Mouse (Mus musculus): ENCODE data around the gene Snapc2. TPM values are rescaled to one million over a fixed set of nuclear protein-coding genes. Genes with fewer than 3 reads are reported as not detected.

Snapc2 gene
- polyA plus RNA-seq, 1 experiment from 2014 or later = 60.2 TPM

GRCm38 (mm10) chr8:4292738-4293137 lies 39.9 kb downstream of the Snapc2 start:
- WGBS = 86% methylated on average over 5 of the region's 5 CpGs
- ATAC-seq (ENCODE audit: low FRiP score) = no peak
- H3K36me3 ChIP-seq = peaks cover 80% of the 10 kb centered on the region

GRCm38 (mm10) chr8:4297822-4298221 lies 44.9 kb downstream of the Snapc2 start:
- H3K27me3 ChIP-seq = no peaks in the 10 kb centered on the region
- H3K36me3 ChIP-seq = peaks cover 73% of the 10 kb centered on the region
- H3K27ac ChIP-seq = no peak overlapping the region
- over 99% methylated on average over 4 of the region's 4 CpGs for WGBS
- H3K9ac ChIP-seq = no peak overlapping the region
- ATAC-seq (ENCODE audit: low FRiP score) = no peak
- no peaks in the 10 kb centered on the region for H3K4me1 ChIP-seq
- H3K4me3 ChIP-seq = no peak overlapping the region
- H3K9me3 ChIP-seq (replicated peaks) = no peaks in the 10 kb centered on the region
- no peak overlapping the region for H3K4me2 ChIP-seq (replicated peaks)

More at GRCm38 (mm10) chr8:4292738-4293137, 39.9 kb downstream of the Snapc2 start:
- Histone ChIP-seq H3K4me2 (replicated peaks) (no peak overlapping the region), H3K9me3 (replicated peaks) (no peaks in the 10 kb centered on the region), H3K9ac (no peak overlapping the region), H3K4me1 (no peaks in the 10 kb centered on the region), H3K27ac (no peak overlapping the region), H3K27me3 (no peaks in the 10 kb centered on the region), H3K4me3 (no peak overlapping the region)

- 80% methylated on average over 3 of the region's 3 CpGs for WGBS
- peaks cover 87% of the 10 kb centered on the region for H3K36me3 ChIP-seq
These were observed 51.3 kb downstream of the Snapc2 start for GRCm38 (mm10) chr8:4304124-4304547.

More at GRCm38 (mm10) chr8:4304124-4304547, 51.3 kb downstream of the Snapc2 start:
- H3K4me2 ChIP-seq (replicated peaks) = no peak overlapping the region
- H3K9ac ChIP-seq = no peak overlapping the region
- no peaks in the 10 kb centered on the region for H3K4me1 ChIP-seq
- no peaks in the 10 kb centered on the region for H3K27me3 ChIP-seq
- H3K4me3 ChIP-seq = no peak overlapping the region
- H3K9me3 ChIP-seq (replicated peaks) = no peaks in the 10 kb centered on the region
- ATAC-seq (ENCODE audit: low FRiP score) = no peak
- no peak overlapping the region for H3K27ac ChIP-seq

Other genes starting within 250 kb of the Snapc2 start
- gene Cd209f, start 147.2 kb upstream of the Snapc2 start, polyA plus RNA-seq (2016; fragmentation: Nextera tagmentation; extraction: Ambion mirVana) = not detected in 2 replicates
- not detected in 2 replicates for gene Cd209g, start 119.0 kb upstream of the Snapc2 start, polyA plus RNA-seq (2016; fragmentation: Nextera tagmentation; extraction: Ambion mirVana)
- gene Evi5l, start 86.5 kb upstream of the Snapc2 start, polyA plus RNA-seq (2016; fragmentation: Nextera tagmentation; extraction: Ambion mirVana) = 70.1 and 70.6 TPM in 2 replicates
- gene Prr36, start 35.6 kb upstream of the Snapc2 start, polyA plus RNA-seq (2016; fragmentation: Nextera tagmentation; extraction: Ambion mirVana) = 39.2 and 42.0 TPM in 2 replicates
- gene Lrrc8e, start 26.3 kb upstream of the Snapc2 start, polyA plus RNA-seq (2016; fragmentation: Nextera tagmentation; extraction: Ambion mirVana) = 0.17 TPM in 1 of 2 replicates, not detected in the other
- gene Map2k7, start 14.3 kb upstream of the Snapc2 start, polyA plus RNA-seq (2016; fragmentation: Nextera tagmentation; extraction: Ambion mirVana) = 41.2 and 46.4 TPM in 2 replicates
- 1.4 and 2.0 TPM in 2 replicates for gene Gm49320, start 14.2 kb upstream of the Snapc2 start, polyA plus RNA-seq (2016; fragmentation: Nextera tagmentation; extraction: Ambion mirVana)
- gene Tgfbr3l, start 4.9 kb upstream of the Snapc2 start, polyA plus RNA-seq (2016; fragmentation: Nextera tagmentation; extraction: Ambion mirVana) = 4.0 and 8.7 TPM in 2 replicates
- gene Ctxn1, start 6.2 kb downstream of the Snapc2 start, polyA plus RNA-seq (2016; fragmentation: Nextera tagmentation; extraction: Ambion mirVana) = 194 and 195 TPM in 2 replicates
- 49.9 and 54.1 TPM in 2 replicates for gene Timm44, start 22.8 kb downstream of the Snapc2 start, polyA plus RNA-seq (2016; fragmentation: Nextera tagmentation; extraction: Ambion mirVana)
- gene Ccl25, start 72.1 kb downstream of the Snapc2 start, polyA plus RNA-seq (2016; fragmentation: Nextera tagmentation; extraction: Ambion mirVana) = 22.3 and 24.1 TPM in 2 replicates
- 248 and 251 TPM in 2 replicates for gene Elavl1, start 72.3 kb downstream of the Snapc2 start, polyA plus RNA-seq (2016; fragmentation: Nextera tagmentation; extraction: Ambion mirVana)
- gene Cers4, start 239.9 kb downstream of the Snapc2 start, polyA plus RNA-seq (2016; fragmentation: Nextera tagmentation; extraction: Ambion mirVana) = 24.9 and 26.1 TPM in 2 replicates

All from hindbrain, embryonic 12.5 days (tissue).